Mouse (Mus musculus) adrenal gland, adult 8-10 months (tissue): ENCODE measurements at regions not wholly inside any gene's neighbourhood (a gene's known extent, or its start where the extent isn't known, plus 50 kb on each side); places are given as distances from the start of the nearest gene placed in this dataset.

Experiments used
- DNase-seq: peaks from one replicate; pipeline ENCODE4 v3.0.0; 2022

DNA sequence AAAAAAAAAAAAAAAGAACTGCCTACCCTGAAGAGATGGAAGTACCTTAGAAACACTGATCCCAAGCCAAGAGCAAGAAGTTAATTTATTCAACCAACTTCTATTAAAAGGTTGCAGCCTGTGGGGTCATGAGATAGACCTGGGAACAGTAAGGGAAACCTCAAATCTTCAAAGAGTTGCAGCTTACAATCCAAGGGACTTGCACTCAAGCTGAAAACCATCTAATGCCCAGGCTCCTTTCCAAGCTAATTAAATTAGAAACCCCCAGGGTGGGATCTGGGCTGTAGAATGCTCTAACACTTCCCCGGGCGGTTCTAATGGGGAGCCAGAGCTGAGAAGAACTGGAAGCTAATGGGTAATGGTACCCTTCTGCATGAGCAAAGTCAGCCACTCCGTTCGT is 278.0 kb downstream of the Hlx start:
- no peak for DNase-seq

DNA sequence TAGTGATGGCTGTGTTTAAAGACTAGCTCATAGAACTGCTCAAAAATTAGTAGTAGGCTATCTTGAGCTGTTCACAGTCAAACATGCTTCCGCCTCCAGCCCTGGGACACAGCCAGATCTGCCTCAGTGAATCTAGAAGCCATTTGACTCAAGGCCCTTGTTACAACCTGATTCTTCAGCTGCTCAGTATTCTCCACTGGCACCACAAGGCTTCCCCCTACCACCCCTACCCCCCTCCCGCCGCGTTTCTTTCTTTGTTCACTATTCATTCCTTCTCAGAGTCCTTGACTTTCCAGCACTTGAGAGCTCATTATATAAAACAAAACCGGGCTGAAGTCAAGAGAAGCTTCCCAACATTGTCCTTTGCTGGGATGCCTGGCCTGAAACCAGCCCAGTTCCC is 278.7 kb downstream of the Hlx start:
- no peak for DNase-seq

GRCm38 (mm10) chr1:184453061-184453460 is 279.4 kb downstream of the Hlx start:
- DNase-seq, result no peak

DNA sequence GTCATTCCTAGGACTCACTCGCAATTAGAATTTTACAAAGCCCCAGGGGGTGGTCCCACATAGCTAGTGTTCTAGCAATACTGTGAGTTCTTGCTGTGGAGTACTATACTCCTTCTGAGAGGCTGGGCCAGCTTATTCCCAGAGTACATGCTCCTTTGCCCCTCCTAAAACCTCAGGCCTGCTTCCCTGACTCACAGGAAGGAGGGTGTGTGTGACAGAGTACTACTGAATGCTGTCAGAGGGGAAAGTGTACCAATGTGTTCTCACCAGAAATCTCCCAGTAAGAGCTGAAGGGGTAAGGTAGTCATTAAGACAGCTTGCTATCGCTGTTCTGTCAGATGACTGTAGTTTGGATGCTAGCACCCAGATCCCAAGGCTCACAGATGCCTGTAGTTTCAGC is 280.7 kb downstream of the Hlx start:
- DNase-seq, result no peak

DNA sequence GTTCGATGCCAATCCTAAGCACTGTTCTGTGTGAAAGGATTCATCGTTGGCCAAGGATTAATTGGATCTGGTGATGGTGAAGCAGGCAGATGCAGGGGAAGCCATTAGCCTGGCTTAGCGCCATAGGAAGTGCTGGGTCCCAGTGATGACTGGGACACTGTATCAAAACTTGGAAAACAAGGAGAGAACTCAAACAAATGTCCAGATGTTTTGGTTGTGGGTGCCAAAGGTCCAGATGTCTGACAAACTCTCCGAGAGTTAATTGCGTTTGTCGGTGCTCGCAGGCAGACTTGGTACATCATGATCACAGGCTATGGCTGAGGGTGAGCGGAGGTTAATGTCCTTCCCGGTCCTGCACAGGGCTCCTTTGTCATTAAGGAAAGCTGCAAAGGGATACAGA is 283.4 kb downstream of the Hlx start:
- DNase-seq, result no peak

- peak; percentile 62 for DNase-seq
Observed at GRCm38 (mm10) chr1:184447911-184448310, 284.5 kb downstream of the Hlx start.

DNA sequence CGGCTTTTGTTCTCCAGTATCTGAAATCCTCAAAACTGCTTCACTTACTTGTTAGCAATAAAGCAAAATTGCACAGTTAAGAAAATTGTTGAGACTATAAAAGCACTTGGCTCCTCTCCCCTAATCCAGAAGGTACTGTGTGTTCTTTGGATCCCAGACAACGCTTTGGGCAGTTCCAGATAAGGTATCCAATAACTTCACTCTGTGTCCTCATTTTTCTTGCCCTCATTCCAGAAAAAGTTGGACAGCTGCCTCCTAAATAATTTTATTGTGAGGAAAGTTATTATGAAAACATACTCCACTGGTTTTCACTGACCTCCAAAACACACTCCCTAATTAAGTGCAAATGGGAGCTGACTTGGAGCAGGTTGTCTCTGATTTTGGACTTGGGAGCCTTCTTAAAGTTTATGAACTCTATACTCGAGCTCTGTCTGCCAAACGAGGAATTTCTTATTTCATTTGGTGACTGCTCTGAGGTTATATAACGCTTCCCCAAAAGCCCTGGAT is 285.2 kb downstream of the Hlx start:
- no peak for DNase-seq

DNA sequence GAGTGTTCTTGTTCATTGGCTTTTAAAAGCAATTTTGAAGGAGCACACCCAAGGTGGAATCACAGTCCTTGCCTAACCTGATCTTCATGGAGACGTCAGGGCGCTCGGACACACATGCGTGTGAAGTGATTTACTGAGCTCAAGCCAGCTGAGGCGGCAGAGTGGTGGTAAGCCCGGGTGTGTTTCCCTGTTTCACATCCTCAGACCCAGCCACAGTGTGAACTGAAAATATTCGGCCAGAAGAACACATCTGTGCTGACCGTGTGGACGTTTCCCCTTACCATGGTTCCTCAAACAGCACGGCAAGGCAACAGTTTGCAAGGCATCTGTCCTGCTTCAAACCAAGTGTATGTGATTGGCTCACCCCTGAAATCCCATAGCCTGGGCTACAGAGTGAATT is 288.2 kb downstream of the Hlx start:
- no peak for DNase-seq

GRCm38 (mm10) chr1:184442701-184443100 is 289.7 kb downstream of the Hlx start:
- DNase-seq, result no peak

DNA sequence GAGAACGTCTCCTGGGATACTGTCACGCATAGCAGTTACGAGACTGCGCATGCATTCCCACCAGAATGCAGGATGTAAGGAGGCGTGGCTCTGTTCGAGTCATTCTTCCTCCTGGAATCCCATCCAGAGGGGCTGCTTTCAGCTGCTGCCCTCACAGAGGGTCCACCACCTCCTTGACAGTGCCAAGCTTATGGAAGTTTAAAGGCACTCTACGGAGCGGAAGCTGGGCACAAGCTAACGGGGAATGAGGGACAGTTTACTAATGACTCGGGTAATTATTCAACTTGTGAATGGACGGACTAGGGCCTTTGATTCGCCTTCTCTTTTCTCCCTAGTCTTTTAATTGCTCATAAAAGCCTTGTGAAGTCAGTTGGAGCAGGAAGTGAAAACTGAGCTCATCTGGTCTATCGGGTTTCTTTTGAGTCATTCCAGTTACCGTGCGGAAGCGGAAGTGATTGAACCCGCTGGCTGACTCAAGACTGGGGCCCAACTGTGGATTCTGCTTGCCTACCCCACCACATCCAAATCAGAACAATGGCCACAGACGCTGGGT is 291.3 kb downstream of the Hlx start:
- no peak for DNase-seq

DNA sequence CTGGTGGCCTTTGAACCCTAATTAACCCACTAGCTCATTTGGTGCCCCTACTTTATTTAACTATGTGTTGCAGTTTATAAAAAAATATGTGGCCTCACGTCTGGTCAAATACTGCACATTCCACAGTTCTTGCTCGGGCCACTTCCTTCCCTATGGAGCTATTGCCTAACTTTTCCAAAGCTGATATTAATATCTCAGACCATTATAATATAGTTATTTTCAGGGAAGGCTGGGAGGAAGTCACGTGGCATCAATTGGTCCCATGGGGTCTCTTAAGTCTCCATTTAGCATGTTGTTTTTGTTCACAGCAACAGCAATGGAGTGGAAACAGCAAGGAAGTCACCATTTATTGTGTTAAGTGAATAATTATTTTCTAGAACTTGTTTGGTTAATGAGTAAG is 292.9 kb downstream of the Hlx start:
- no peak for DNase-seq

DNA sequence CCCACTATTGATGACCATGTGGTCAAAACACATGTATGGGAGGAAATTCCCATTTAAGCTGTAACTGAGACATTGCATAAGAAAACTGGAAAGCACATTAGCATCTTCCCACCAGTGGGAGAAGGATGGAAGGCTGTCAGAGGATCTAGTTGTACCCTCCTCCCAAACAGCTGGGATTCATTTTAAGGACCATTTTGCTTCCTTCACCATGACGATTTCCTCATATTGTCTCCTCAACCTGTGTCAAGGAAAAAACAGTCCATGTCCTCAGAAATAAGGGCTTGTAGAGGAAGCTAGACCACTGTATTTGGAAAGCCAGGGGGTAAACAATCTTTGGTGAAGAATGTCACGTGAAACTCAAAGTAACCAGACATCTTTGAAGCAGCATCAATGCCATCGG is 296.0 kb downstream of the Hlx start:
- no peak for DNase-seq

DNA sequence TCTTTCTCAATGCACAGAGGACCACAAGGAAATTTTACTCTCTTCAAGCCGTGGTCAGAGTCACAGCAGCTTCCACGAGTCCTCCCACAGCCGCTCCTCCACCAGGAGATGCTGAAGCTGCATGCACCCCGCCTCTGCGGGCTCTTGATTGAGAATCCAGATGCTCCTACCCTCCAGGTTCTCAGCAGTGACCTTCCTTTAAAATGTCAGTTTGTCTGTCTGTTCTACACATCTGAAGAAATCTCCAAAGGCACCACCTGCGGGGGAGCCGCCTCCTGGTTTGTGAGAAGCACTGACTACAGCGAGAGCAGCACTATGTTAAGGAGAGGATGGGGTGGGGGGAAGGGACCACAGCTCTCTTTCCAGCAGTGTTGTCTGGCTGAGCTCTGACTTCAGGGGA is 303.8 kb downstream of the Hlx start:
- DNase-seq, result no peak

DNA sequence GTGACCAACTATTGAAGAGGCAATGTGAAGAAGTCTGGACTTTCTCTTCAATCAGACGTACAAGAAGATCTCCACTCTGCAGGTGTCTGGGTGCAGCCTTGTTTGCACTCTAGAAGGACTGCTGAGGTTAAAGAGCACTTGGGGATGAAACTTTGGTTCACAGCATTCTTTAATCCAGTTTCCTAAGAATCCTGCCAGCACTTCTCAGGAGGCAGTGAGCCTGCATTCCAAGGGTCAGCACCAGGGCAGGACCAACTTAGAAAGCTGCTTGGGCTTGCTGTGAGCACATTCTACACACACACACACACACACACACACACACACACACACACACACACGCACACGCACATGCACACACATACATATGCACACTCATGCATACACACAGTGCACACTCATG is 304.4 kb downstream of the Hlx start:
- no peak for DNase-seq

DNA sequence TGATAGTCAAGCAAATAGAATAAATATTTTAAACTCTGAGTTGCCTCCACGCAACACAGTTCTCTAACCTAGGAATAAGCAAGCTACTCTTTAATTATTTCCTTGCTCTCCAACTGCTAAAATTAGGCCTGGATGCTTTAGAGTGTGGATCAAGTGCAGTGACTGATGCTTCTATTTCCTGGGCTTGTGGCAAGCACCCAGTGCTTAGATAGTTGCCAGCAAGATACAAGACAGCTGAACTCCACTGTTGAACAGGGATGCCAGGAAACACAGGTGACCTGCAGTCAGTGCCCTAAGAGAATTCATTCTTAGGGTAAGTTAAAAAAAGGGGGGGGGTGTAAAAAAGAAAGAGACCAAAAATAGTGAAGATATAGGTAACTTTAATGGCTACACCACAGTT is 306.7 kb downstream of the Hlx start:
- DNase-seq, result no peak

DNA sequence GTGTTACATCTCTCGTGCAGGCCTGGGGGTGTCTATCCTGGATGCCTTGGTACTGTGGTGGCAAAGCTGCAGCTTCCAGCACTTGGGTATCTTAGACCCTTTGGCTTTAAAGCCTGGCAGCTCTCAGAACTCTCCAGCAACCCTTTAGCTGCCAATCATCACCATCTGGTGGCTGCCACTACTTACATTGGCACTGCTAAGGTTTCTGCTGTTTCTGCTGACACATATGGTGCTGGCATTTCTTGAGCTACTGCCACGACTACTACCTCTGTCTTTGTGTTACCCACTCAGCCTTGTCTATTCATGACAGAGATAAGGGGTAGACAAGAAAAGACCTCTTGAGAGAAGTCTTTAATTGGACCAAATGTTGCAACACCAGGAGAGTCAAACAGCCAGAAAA is 308.4 kb downstream of the Hlx start:
- no peak for DNase-seq

DNA sequence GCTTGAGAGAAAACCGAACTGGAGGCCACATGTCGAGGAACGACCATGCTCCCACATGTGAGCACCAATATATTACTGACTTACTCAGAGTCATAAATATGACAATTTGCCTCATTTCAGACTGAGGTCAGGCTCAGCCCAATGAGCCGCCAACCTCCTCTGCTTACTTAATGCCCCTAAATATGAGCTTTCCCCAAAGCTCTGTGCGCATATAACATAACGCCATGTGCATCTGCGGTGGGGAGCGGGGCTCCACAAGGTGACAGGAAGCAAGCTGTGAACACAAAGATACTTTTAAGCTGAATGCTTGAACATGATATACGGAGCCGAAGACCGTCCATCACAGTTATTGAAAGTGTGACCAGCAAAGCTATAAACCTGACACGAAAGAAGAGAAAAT is 319.8 kb downstream of the Hlx start:
- DNase-seq, result no peak

DNA sequence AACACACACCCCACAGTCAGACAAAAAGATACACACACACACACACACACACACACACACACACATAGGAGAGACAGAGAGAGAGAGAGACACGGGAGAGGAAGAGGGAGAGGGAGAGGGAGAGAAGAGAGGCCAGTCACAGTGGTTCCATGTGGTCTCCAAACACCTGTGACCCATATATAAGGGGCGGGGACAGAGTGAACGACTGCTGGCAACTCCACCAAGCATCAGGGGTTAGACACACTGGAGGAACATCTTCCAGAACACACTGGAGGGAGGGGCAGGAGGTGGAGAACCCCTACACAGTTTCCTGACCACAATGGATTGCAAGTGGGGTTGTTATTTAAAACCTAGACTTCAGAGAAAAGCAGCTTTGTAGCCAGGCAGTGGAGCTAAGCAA is 321.4 kb downstream of the Hlx start:
- no peak for DNase-seq

DNA sequence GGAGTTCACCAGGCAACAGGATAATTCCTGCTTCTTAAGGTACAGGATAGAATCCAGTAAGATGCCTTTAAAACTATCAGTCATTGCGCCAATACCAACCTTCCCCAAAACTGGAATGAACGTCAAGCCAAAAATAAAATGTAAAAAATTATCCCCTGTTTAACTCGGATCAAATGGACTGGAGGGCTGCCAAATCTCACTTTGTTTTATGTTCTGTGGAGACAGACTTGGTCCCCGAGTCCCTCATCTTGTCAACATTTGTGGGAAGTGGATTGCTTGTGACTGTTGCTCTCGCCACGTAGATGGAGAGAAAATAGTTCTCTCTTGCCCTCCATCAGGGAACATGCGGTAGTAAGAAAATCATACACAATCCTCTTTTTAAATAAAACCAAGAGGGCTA is 322.4 kb downstream of the Hlx start:
- no peak for DNase-seq

- DNase-seq, result no peak
Observed at GRCm38 (mm10) chr1:184402985-184403384, 329.4 kb downstream of the Hlx start.

GRCm38 (mm10) chr1:184395215-184395614 is 337.2 kb downstream of the Hlx start:
- DNase-seq, result peak; percentile 20

DNA sequence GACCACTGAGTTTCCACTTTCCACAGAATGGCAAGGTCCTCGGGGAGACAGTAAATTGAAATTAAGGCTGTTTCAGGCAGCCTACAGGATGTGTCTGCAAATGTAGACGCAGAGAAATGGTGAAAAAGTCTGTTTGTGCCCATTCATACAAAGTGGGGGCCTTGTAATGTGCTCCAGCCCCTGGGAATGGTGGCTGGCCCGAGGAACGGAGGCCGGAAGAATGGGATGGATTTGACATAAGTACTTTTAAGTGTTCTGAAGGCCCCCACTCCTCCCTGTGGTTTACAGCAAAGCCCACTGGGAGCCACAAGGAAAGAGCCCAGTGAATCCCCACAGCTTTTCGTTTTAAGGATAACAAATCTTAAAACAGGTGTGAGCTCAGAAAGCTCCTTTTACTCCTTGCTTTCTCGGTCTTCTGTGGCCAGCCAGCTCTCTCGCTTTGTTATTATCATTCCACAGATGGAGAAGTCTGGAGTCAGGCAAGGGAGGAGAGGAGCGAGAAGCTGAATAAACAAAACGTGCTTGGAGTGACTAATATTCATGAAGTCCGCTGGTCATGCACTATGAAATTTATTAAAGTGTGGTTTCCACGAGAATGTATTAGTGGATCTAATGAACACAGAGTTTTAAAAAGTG is 337.7 kb downstream of the Hlx start:
- DNase-seq, result no peak

DNA sequence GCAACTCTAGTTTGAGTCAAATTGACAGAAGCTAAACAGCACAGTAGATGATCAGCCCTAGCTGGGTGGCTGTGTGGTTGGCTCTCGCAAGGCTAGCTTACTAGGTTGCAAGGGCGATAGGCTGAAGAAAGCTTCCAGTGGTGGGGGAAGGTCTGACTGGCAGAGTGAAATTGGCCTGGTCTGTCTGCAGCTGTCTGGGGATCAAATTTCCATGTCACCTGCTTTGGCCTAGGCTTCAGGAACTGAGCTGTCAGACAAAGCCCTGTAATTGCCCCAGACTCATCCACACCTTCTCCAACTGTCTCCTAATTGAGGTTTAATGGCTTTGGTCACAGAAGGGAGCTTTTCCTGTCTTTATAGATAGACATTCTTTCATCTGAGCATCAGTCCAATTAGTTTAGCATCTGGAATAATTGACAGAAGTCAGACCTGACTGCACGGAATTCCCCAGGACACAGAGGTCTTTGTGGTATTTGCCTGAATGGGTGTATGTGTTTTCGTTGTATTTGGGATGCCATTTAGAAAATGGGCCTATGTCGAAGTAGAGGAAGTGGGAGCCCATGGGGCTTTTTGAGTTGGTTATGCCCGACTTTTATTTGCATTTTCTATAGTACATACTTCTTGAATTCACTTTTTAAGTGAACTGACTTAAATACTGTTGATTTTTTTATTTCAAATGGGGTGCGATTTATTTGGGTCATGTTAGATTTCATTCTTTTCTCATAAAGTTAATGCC is 348.2 kb downstream of the Hlx start:
- no peak for DNase-seq

DNA sequence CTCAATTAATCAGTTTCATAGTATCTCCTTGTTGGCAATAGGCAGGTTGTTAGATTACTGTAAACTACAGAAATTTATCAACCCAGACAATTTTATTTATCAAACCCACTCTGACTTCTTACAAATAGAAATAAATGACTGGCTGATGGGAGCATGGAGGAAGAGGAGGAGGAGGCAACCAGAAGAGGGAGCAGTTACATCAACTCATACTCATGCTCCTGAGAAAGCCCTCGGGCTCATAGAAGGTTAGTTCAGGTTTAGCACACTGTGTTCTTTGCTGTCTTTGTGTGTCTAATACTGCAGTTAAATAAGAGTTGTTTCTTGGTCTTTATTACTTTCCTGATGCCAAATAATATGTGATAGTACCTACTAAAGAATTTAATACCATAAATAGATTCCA is 344.6 kb upstream of the 1700056E22Rik start:
- no peak for DNase-seq
